Mouse (Mus musculus): ENCODE results near the gene Rhog.

Rhog gene

GRCm38 (mm10) chr7:102250631-102251214 is 5.1 kb downstream of the Rhog start:
- DNase-seq (ENCODE audit: low spot score), result peak; percentile 88

- peak; percentile 61 for DNase-seq (ENCODE audit: low spot score)
These were observed 5.8 kb downstream of the Rhog start for GRCm38 (mm10) chr7:102249896-102250630.

- no peak for DNase-seq (ENCODE audit: low spot score)
These were observed 6.3 kb downstream of the Rhog start for GRCm38 (mm10) chr7:102249531-102249895.

GRCm38 (mm10) chr7:102248691-102249404 is 7.0 kb downstream of the Rhog start:
- no peak for DNase-seq (ENCODE audit: low spot score)

GRCm38 (mm10) chr7:102246956-102247797 is 8.7 kb downstream of the Rhog start:
- no peak for DNase-seq (ENCODE audit: low spot score)

- DNase-seq (ENCODE audit: low spot score), result no peak
These were observed 9.6 kb downstream of the Rhog start for GRCm38 (mm10) chr7:102246265-102246664.

- DNase-seq (ENCODE audit: low spot score), result no peak
These were observed 10.1 kb downstream of the Rhog start for GRCm38 (mm10) chr7:102245775-102246174.

GRCm38 (mm10) chr7:102244782-102245535 is 10.9 kb downstream of the Rhog start:
- no peak for DNase-seq (ENCODE audit: low spot score)

- no peak for DNase-seq (ENCODE audit: low spot score)
These were observed 12.0 kb downstream of the Rhog start for GRCm38 (mm10) chr7:102243870-102244269.

- no peak for DNase-seq (ENCODE audit: low spot score)
These were observed 12.9 kb downstream of the Rhog start for GRCm38 (mm10) chr7:102242917-102243316.

GRCm38 (mm10) chr7:102242371-102242770 is 13.5 kb downstream of the Rhog start:
- DNase-seq (ENCODE audit: low spot score), result no peak

GRCm38 (mm10) chr7:102239591-102239990 is 16.3 kb downstream of the Rhog start:
- no peak for DNase-seq (ENCODE audit: low spot score)

- no peak for DNase-seq (ENCODE audit: low spot score)
These were observed 17.1 kb downstream of the Rhog start for GRCm38 (mm10) chr7:102238686-102239286.

- DNase-seq (ENCODE audit: low spot score), result no peak
These were observed 22.8 kb downstream of the Rhog start for GRCm38 (mm10) chr7:102233059-102233458.

GRCm38 (mm10) chr7:102229814-102230213 is 26.0 kb downstream of the Rhog start:
- no peak for DNase-seq (ENCODE audit: low spot score)

- no peak for DNase-seq (ENCODE audit: low spot score)
These were observed 27.7 kb downstream of the Rhog start for GRCm38 (mm10) chr7:102228049-102228670.

- no peak for DNase-seq (ENCODE audit: low spot score)
These were observed 29.8 kb downstream of the Rhog start for GRCm38 (mm10) chr7:102226051-102226450.

GRCm38 (mm10) chr7:102223883-102224738 is 31.7 kb downstream of the Rhog start:
- DNase-seq (ENCODE audit: low spot score), result no peak

- peak; percentile 49 for DNase-seq (ENCODE audit: low spot score)
These were observed 32.9 kb downstream of the Rhog start for GRCm38 (mm10) chr7:102222830-102223556.
